Comparison of ENCODE assay signal across 27 mouse cellular contexts in genomic region chr14:10423499-10423898, GRCm38 (mm10).
DNase-seq lines count a peak whose midpoint lies in the region; ATAC-seq and TF ChIP-seq lines count a peak whose summit lies in the region.
"Had no signal": no experiment of that assay in that cellular context is flagged by ENCODE, and none has a peak within 500 bp of the region (broad histone marks: within the 10 kb centered on the region; RNA-seq: fewer than 3 reads in every experiment).

No protein-coding gene starts in this region.

- 0 out of 2 replicates have a peak, but pooled peaks have one; percentile 35 for ATAC-seq in embryonic facial prominence, embryonic 12.5 days (ENCODE audit: insufficient number of reproducible peaks, insufficient read depth, low FRiP score, low TSS enrichment)
- ATAC-seq in midbrain, embryonic 11.5 days (ENCODE audit: low FRiP score), result peak; percentile 90
- no peak for ATAC-seq in midbrain, embryonic 13.5 days
- no peak for ATAC-seq in heart, embryonic 12.5 days (ENCODE audit: insufficient number of reproducible peaks, low FRiP score)
- ATAC-seq: activated CD4-positive, CD25-positive, alpha-beta regulatory T cell, adult 4 months; intestine, postnatal 0 days; Patski had no signal

- no peak overlapping the region for H3K9ac ChIP-seq in embryonic facial prominence, embryonic 12.5 days
- no peak overlapping the region for H3K9ac ChIP-seq in midbrain, embryonic 11.5 days (ENCODE audit: low read length)
- H3K9ac ChIP-seq in midbrain, embryonic 13.5 days (replicated peaks), result no peak overlapping the region
- no peak overlapping the region for H3K9ac ChIP-seq in heart, embryonic 12.5 days
- H3K9ac ChIP-seq: heart, embryonic 13.5 days; limb, embryonic 15.5 days; liver, embryonic 15.5 days; lung, embryonic 15.5 days; stomach, embryonic 15.5 days had no signal

- no peaks in the 10 kb centered on the region for H3K36me3 ChIP-seq in embryonic facial prominence, embryonic 12.5 days
- H3K36me3 ChIP-seq in embryonic facial prominence, embryonic 10.5 days (replicated peaks), result no peaks in the 10 kb centered on the region
- H3K36me3 ChIP-seq in midbrain, embryonic 11.5 days (ENCODE audit: control insufficient read depth, insufficient read depth, low read length), result no peaks in the 10 kb centered on the region
- H3K36me3 ChIP-seq in midbrain, embryonic 13.5 days, result no peaks in the 10 kb centered on the region
- H3K36me3 ChIP-seq in heart, embryonic 12.5 days, result no peaks in the 10 kb centered on the region
- H3K36me3 ChIP-seq: heart, embryonic 13.5 days; limb, embryonic 15.5 days; liver, embryonic 15.5 days; lung, embryonic 15.5 days; stomach, embryonic 15.5 days had no signal

- no peak overlapping the region for H3K4me2 ChIP-seq in embryonic facial prominence, embryonic 12.5 days (replicated peaks)
- H3K4me2 ChIP-seq in midbrain, embryonic 11.5 days, result no peak overlapping the region
- no peak overlapping the region for H3K4me2 ChIP-seq in midbrain, embryonic 13.5 days (replicated peaks)
- H3K4me2 ChIP-seq in heart, embryonic 12.5 days, result no peak overlapping the region
- H3K4me2 ChIP-seq: heart, embryonic 13.5 days; limb, embryonic 15.5 days; liver, embryonic 15.5 days; lung, embryonic 15.5 days; stomach, embryonic 15.5 days had no signal

- H3K27ac ChIP-seq in embryonic facial prominence, embryonic 12.5 days, result no peak overlapping the region
- no peak overlapping the region for H3K27ac ChIP-seq in embryonic facial prominence, embryonic 10.5 days (replicated peaks)
- H3K27ac ChIP-seq in midbrain, embryonic 11.5 days (ENCODE audit: low read depth, low read length), result no peak overlapping the region
- no peak overlapping the region for H3K27ac ChIP-seq in midbrain, embryonic 13.5 days
- no peak overlapping the region for H3K27ac ChIP-seq in heart, embryonic 12.5 days (ENCODE audit: poor library complexity, severe bottlenecking)
- H3K27ac ChIP-seq: heart, embryonic 13.5 days; left cerebral cortex, adult 2 months; limb, embryonic 15.5 days; liver, embryonic 15.5 days; lung, embryonic 15.5 days; stomach, embryonic 15.5 days had no signal

- no peak for DNase-seq in embryonic facial prominence, embryonic 10.5 days (ENCODE audit: low spot score)
- DNase-seq in midbrain, embryonic 11.5 days (ENCODE audit: low spot score, missing footprints), result no peak
- peak; percentile 15 for DNase-seq in brain, embryonic 14.5 days (ENCODE audit: low read depth)
- DNase-seq in mesoderm, embryonic 11.5 days (ENCODE audit: low read depth, low spot score), result peak; percentile 18
- no peak for DNase-seq in kidney, postnatal 14 days
- DNase-seq: adrenal gland, adult 8-10 months; cerebellum, adult 9-10 months; gastrocnemius, postnatal 25 days; heart, adult 18-20 months; kidney, postnatal 4 days; layer of hippocampus, adult 9-11 months; left cerebral cortex, postnatal 4 days; lung, postnatal 36 days; thymus, adult 18-20 months; thymus, postnatal 36 days had no signal

- no peak overlapping the region for H3K4me3 ChIP-seq in embryonic facial prominence, embryonic 12.5 days
- no peak overlapping the region for H3K4me3 ChIP-seq in embryonic facial prominence, embryonic 10.5 days
- no peak overlapping the region for H3K4me3 ChIP-seq in midbrain, embryonic 11.5 days (ENCODE audit: low read depth, low read length)
- H3K4me3 ChIP-seq in midbrain, embryonic 13.5 days (replicated peaks), result no peak overlapping the region
- no peak overlapping the region for H3K4me3 ChIP-seq in heart, embryonic 12.5 days
- H3K4me3 ChIP-seq: heart, embryonic 13.5 days; left cerebral cortex, adult 2 months; limb, embryonic 15.5 days; liver, embryonic 15.5 days; lung, embryonic 15.5 days; stomach, embryonic 15.5 days had no signal

- TF ChIP-seq POLR2A in brain, embryonic 14.5 days (IDR thresholded peaks at IDR 0.05; ENCODE audit: borderline replicate concordance, extremely low read depth, insufficient read depth, insufficient read length, poor library complexity, severe bottlenecking), result no peak

- no peaks in the 10 kb centered on the region for H3K4me1 ChIP-seq in embryonic facial prominence, embryonic 12.5 days
- H3K4me1 ChIP-seq in embryonic facial prominence, embryonic 10.5 days, result no peaks in the 10 kb centered on the region
- H3K4me1 ChIP-seq in midbrain, embryonic 11.5 days (ENCODE audit: control insufficient read depth, insufficient read depth, low read length), result no peaks in the 10 kb centered on the region
- no peaks in the 10 kb centered on the region for H3K4me1 ChIP-seq in midbrain, embryonic 13.5 days (replicated peaks)
- no peaks in the 10 kb centered on the region for H3K4me1 ChIP-seq in heart, embryonic 12.5 days (replicated peaks)
- H3K4me1 ChIP-seq: heart, embryonic 13.5 days; limb, embryonic 15.5 days; liver, embryonic 15.5 days; lung, embryonic 15.5 days; stomach, embryonic 15.5 days had no signal

- 69% methylated on average over 3 of the region's 3 CpGs for WGBS in embryonic facial prominence, embryonic 12.5 days
- 58% methylated on average over 3 of the region's 3 CpGs for WGBS in embryonic facial prominence, embryonic 10.5 days
- WGBS in midbrain, embryonic 11.5 days, result 16% methylated on average over 3 of the region's 3 CpGs
- WGBS in midbrain, embryonic 13.5 days, result 18% methylated on average over 3 of the region's 3 CpGs
- 75% methylated on average over 3 of the region's 3 CpGs for WGBS in heart, embryonic 12.5 days

- no peaks in the 10 kb centered on the region for H3K9me3 ChIP-seq in embryonic facial prominence, embryonic 12.5 days
- H3K9me3 ChIP-seq in embryonic facial prominence, embryonic 10.5 days, result no peaks in the 10 kb centered on the region
- H3K9me3 ChIP-seq in midbrain, embryonic 11.5 days (ENCODE audit: control insufficient read depth, low read length), result no peaks in the 10 kb centered on the region
- no peaks in the 10 kb centered on the region for H3K9me3 ChIP-seq in midbrain, embryonic 13.5 days
- H3K9me3 ChIP-seq in heart, embryonic 12.5 days (replicated peaks), result no peaks in the 10 kb centered on the region
- H3K9me3 ChIP-seq: heart, embryonic 13.5 days; limb, embryonic 15.5 days; liver, embryonic 15.5 days; lung, embryonic 15.5 days; stomach, embryonic 15.5 days had no signal

- H3K27me3 ChIP-seq in embryonic facial prominence, embryonic 12.5 days, result no peaks in the 10 kb centered on the region
- no peaks in the 10 kb centered on the region for H3K27me3 ChIP-seq in embryonic facial prominence, embryonic 10.5 days (replicated peaks; ENCODE audit: low read depth, poor library complexity, severe bottlenecking)
- H3K27me3 ChIP-seq in midbrain, embryonic 11.5 days (ENCODE audit: control insufficient read depth, insufficient read depth, low read length), result no peaks in the 10 kb centered on the region
- H3K27me3 ChIP-seq in midbrain, embryonic 13.5 days, result no peaks in the 10 kb centered on the region
- H3K27me3 ChIP-seq in heart, embryonic 12.5 days (replicated peaks), result no peaks in the 10 kb centered on the region
- H3K27me3 ChIP-seq: heart, embryonic 13.5 days; limb, embryonic 15.5 days; liver, embryonic 15.5 days; lung, embryonic 15.5 days; Patski; stomach, embryonic 15.5 days had no signal

- no peak for TF ChIP-seq CTCF in brain, embryonic 14.5 days (IDR thresholded peaks at IDR 0.05; ENCODE audit: borderline replicate concordance, extremely low read depth, insufficient read depth, insufficient read length)

Comparison
In these comparisons a context has a peak if more than half of its experiments do, and no peak if none do; other contexts are left out.
1. ATAC-seq: peak in embryonic facial prominence, embryonic 12.5 days (single experiment) and midbrain, embryonic 11.5 days (single experiment); none in midbrain, embryonic 13.5 days (single experiment) and heart, embryonic 12.5 days (single experiment).
2. DNase-seq: peak in brain, embryonic 14.5 days (single experiment) and mesoderm, embryonic 11.5 days (single experiment); none in embryonic facial prominence, embryonic 10.5 days (single experiment), midbrain, embryonic 11.5 days (single experiment) and kidney, postnatal 14 days (single experiment).